Mouse (Mus musculus) embryonic facial prominence, embryonic 14.5 days (tissue): ENCODE data around the gene Ngb. TPM values are rescaled to one million over a fixed set of nuclear protein-coding genes. Genes with fewer than 3 reads are reported as not detected.

Experiments
- ATAC-seq: fragments of 200-750 bp; cut with Nextera tagmentation; 2 replicates; pipeline ENCODE4 v1.8.0; 2017; ENCODE audit warnings: low read depth, moderate number of reproducible peaks, moderate TSS enrichment
- DNase-seq: peaks from one replicate; pipeline ENCODE4 v3.0.0-alpha.2; 2015; ENCODE audit warnings: low spot score
- H3K27ac ChIP-seq: fragments of 300-500 bp; sonication (generic); replicated peaks from 2 replicates; pipeline ENCODE4 v1.5.1; 2014; ENCODE audit warnings: low read depth, mild to moderate bottlenecking, low read length, moderate library complexity
- H3K27me3 ChIP-seq: fragments of 300-500 bp; sonication (generic); replicated peaks from 2 replicates; pipeline ENCODE4 v1.6.1; 2014; ENCODE audit warnings: low read length; ENCODE audit not compliant: control insufficient read depth, insufficient read depth
- H3K36me3 ChIP-seq: fragments of 300-500 bp; sonication (generic); 2 replicates; pipeline ENCODE4 v1.6.1; 2014; ENCODE audit warnings: low read length, mixed read lengths; ENCODE audit not compliant: control insufficient read depth, insufficient read depth
- H3K4me1 ChIP-seq: fragments of 300-500 bp; sonication (generic); 2 replicates; pipeline ENCODE4 v1.6.1; 2014; ENCODE audit warnings: antibody characterized with exemption, low read length; ENCODE audit not compliant: control insufficient read depth, insufficient read depth
- H3K4me2 ChIP-seq: fragments of 300-500 bp; sonication (generic); 2 replicates; pipeline ENCODE4 v1.6.1; 2014; ENCODE audit warnings: low read depth, mild to moderate bottlenecking, low read length, moderate library complexity, mixed read lengths
- H3K4me3 ChIP-seq: fragments of 300-500 bp; sonication (generic); 2 replicates; pipeline ENCODE4 v1.5.1; 2014; ENCODE audit warnings: low read depth, mild to moderate bottlenecking, low read length
- H3K9ac ChIP-seq: fragments of 300-500 bp; sonication (generic); 2 replicates; pipeline ENCODE4 v1.6.1; 2014; ENCODE audit warnings: low read depth, mild to moderate bottlenecking, low read length, moderate library complexity, mixed read lengths
- H3K9me3 ChIP-seq: fragments of 300-500 bp; sonication (generic); 2 replicates; pipeline ENCODE4 v1.6.1; 2016; ENCODE audit warnings: low read length; ENCODE audit not compliant: control insufficient read depth
- WGBS: fragments of 180-500 bp; shearing (Covaris S2); extraction: QIAGEN DNeasy Blood & Tissue Kit; methylation state at CpG from one replicate; pipeline ENCODE4 v1.1.7; 2014; 5-methylcytosine and 5-hydroxymethylcytosine counted together
- polyA plus RNA-seq: library from polyadenylated mRNA; unstranded; fragments of >200 nt; fragmentation: Nextera tagmentation; extraction: Ambion mirVana; gene quantifications from 2 replicates; pipeline ENCODE4 v1.2.1, GENCODE M21; 2014

Gene Ngb
- polyA plus RNA-seq, 1 experiment from 2014 or later, result 0.24 TPM

GRCm38 (mm10) chr12:87137439-87138341 lies 35.4 kb upstream of the Ngb start:
- 76% methylated on average over 15 of the region's 15 CpGs for WGBS
- DNase-seq (peak; percentile 61), ATAC-seq (peak; percentile 78; the same call in 1 of the 2 replicates)
- no peak overlapping the region for H3K4me3 ChIP-seq
- no peak overlapping the region for H3K9ac ChIP-seq
- no peak overlapping the region for H3K4me2 ChIP-seq
- H3K36me3 ChIP-seq, result peaks cover 23% of the 10 kb centered on the region
- no peaks in the 10 kb centered on the region for H3K4me1 ChIP-seq
- no peaks in the 10 kb centered on the region for H3K9me3 ChIP-seq
- H3K27ac ChIP-seq, result no peak overlapping the region
- H3K27me3 ChIP-seq, result no peaks in the 10 kb centered on the region

GRCm38 (mm10) chr12:87132784-87133183 lies 30.4 kb upstream of the Ngb start:
- Histone ChIP-seq H3K4me3 (no peak overlapping the region), H3K4me2 (no peak overlapping the region), H3K36me3 (peaks cover 43% of the 10 kb centered on the region), H3K9me3 (no peaks in the 10 kb centered on the region), H3K9ac (no peak overlapping the region), H3K4me1 (no peaks in the 10 kb centered on the region), H3K27me3 (no peaks in the 10 kb centered on the region), H3K27ac (no peak overlapping the region)
- DNase-seq (no peak), ATAC-seq (no peak)
- WGBS, result 93% methylated on average over 9 of the region's 9 CpGs

- Histone ChIP-seq H3K4me1 (no peaks in the 10 kb centered on the region), H3K36me3 (peaks cover 44% of the 10 kb centered on the region)
These were observed 29.9 kb upstream of the Ngb start for GRCm38 (mm10) chr12:87132210-87132609.

GRCm38 (mm10) chr12:87131619-87132018 lies 29.3 kb upstream of the Ngb start:
- no peak overlapping the region for H3K4me3 ChIP-seq
- H3K27ac ChIP-seq, result no peak overlapping the region
- H3K27me3 ChIP-seq, result no peaks in the 10 kb centered on the region
- no peak overlapping the region for H3K4me2 ChIP-seq
- 73% methylated on average over 3 of the region's 3 CpGs for WGBS
- H3K9me3 ChIP-seq, result no peaks in the 10 kb centered on the region
- H3K9ac ChIP-seq, result no peak overlapping the region
- peak; percentile 17 for DNase-seq
- ATAC-seq, result no peak
- peaks cover 40% of the 10 kb centered on the region; the same call in 1 of the 2 replicates for H3K36me3 ChIP-seq
- H3K4me1 ChIP-seq, result no peaks in the 10 kb centered on the region

More at GRCm38 (mm10) chr12:87132210-87132609, 29.9 kb upstream of the Ngb start:
- Histone ChIP-seq H3K27ac (no peak overlapping the region), H3K9me3 (no peaks in the 10 kb centered on the region), H3K4me3 (no peak overlapping the region), H3K4me2 (no peak overlapping the region), H3K9ac (no peak overlapping the region), H3K27me3 (no peaks in the 10 kb centered on the region)
- ATAC-seq (no peak), DNase-seq (no peak)
- WGBS, result 88% methylated on average over 6 of the region's 6 CpGs

GRCm38 (mm10) chr12:87131181-87131580 lies 28.8 kb upstream of the Ngb start:
- ATAC-seq (no peak), DNase-seq (no peak)
- Histone ChIP-seq H3K4me3 (no peak overlapping the region), H3K27ac (no peak overlapping the region), H3K4me2 (no peak overlapping the region), H3K9ac (no peak overlapping the region), H3K4me1 (no peaks in the 10 kb centered on the region), H3K9me3 (no peaks in the 10 kb centered on the region), H3K27me3 (no peaks in the 10 kb centered on the region), H3K36me3 (peaks cover 39% of the 10 kb centered on the region; the same call in 1 of the 2 replicates)
- 83% methylated on average over 2 of the region's 2 CpGs for WGBS

- H3K4me1 ChIP-seq, result no peaks in the 10 kb centered on the region
- DNase-seq (no peak), ATAC-seq (no peak)
- H3K4me2 ChIP-seq, result no peak overlapping the region
- H3K9ac ChIP-seq, result no peak overlapping the region
- H3K27me3 ChIP-seq, result no peaks in the 10 kb centered on the region
- no peak overlapping the region for H3K4me3 ChIP-seq
- H3K36me3 ChIP-seq, result peaks cover 36% of the 10 kb centered on the region; the same call in 1 of the 2 replicates
- 85% methylated on average over 4 of the region's 4 CpGs for WGBS
- H3K27ac ChIP-seq, result no peak overlapping the region
- H3K9me3 ChIP-seq, result no peaks in the 10 kb centered on the region
These were observed 27.9 kb upstream of the Ngb start for GRCm38 (mm10) chr12:87130224-87130623.

GRCm38 (mm10) chr12:87127256-87127655 lies 24.9 kb upstream of the Ngb start:
- no peak overlapping the region for H3K4me3 ChIP-seq
- H3K9me3 ChIP-seq, result no peaks in the 10 kb centered on the region
- no peak overlapping the region for H3K4me2 ChIP-seq
- no peak for ATAC-seq
- no peaks in the 10 kb centered on the region for H3K4me1 ChIP-seq
- peaks cover 51% of the 10 kb centered on the region for H3K36me3 ChIP-seq
- H3K27me3 ChIP-seq, result no peaks in the 10 kb centered on the region
- no peak overlapping the region for H3K9ac ChIP-seq
- WGBS, result 64% methylated on average over 4 of the region's 4 CpGs
- no peak for DNase-seq
- H3K27ac ChIP-seq, result no peak overlapping the region

- no peak overlapping the region for H3K4me2 ChIP-seq
- peaks cover 49% of the 10 kb centered on the region for H3K36me3 ChIP-seq
- H3K27me3 ChIP-seq, result no peaks in the 10 kb centered on the region
- DNase-seq, result no peak
- H3K4me3 ChIP-seq, result no peak overlapping the region
- H3K27ac ChIP-seq, result no peak overlapping the region
- no peak overlapping the region for H3K9ac ChIP-seq
- no peak for ATAC-seq
- H3K9me3 ChIP-seq, result no peaks in the 10 kb centered on the region
- WGBS, result 93% methylated on average over 4 of the region's 4 CpGs
- no peaks in the 10 kb centered on the region for H3K4me1 ChIP-seq
These were observed 19.7 kb upstream of the Ngb start for GRCm38 (mm10) chr12:87121918-87122589.
